Mouse (Mus musculus): ENCODE results near the gene Btbd9. TPM values are rescaled to one million over a fixed set of nuclear protein-coding genes. Genes with fewer than 3 reads are reported as not detected.
A peak's percentile ranks its signal among the peaks of the same experiment; 100 is the strongest.

Btbd9 gene
- polyA plus RNA-seq, 2 experiments, result 18.3 to 46.9 TPM

DNA sequence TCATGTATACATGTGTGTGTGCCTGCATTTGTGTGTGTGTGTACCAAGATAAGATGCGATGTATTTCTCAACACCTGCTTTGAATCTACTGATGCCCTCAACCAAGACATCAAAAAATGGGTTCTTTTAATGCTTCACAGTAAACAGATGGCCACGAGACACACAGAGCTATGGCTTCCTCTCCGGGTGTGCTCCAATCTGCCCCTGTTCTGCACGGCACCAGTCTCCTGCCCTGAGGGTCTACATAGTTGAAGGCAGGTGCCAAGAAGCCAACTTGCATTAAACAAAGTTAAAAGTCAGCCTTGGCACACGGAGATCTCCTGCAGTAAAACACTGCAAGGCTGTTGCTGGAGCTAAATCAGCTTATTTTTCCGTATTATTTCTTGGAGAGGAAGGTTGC is 335.2 kb downstream of the Btbd9 start:
- 59% methylated on average over 6 of the region's 6 CpGs for WGBS
- H3K27ac ChIP-seq (replicated peaks; ENCODE audit: low read depth, low read length), result no peak overlapping the region
- peaks cover 54% of the 10 kb centered on the region for H3K4me1 ChIP-seq (ENCODE audit: control insufficient read depth, insufficient read depth, low read length)
- no peaks in the 10 kb centered on the region for H3K9me3 ChIP-seq (ENCODE audit: control insufficient read depth, low read length)
- H3K4me2 ChIP-seq (replicated peaks; ENCODE audit: low read depth, low read length, severe bottlenecking), result no peak overlapping the region
- H3K4me3 ChIP-seq (replicated peaks; ENCODE audit: low read length), result no peak overlapping the region
- no peak for DNase-seq (ENCODE audit: low spot score)
- H3K36me3 ChIP-seq (ENCODE audit: control insufficient read depth, insufficient read depth, low read length), result no peaks in the 10 kb centered on the region
- no peak for TF ChIP-seq POLR2A (IDR thresholded peaks at IDR 0.05; ENCODE audit: borderline replicate concordance, extremely low read depth, insufficient read depth, insufficient read length)
- no peak for ATAC-seq (ENCODE audit: low FRiP score, low read depth)
- no peaks in the 10 kb centered on the region for H3K27me3 ChIP-seq (ENCODE audit: control insufficient read depth, insufficient read depth, low read length)
- H3K9ac ChIP-seq (ENCODE audit: low read depth, low read length, severe bottlenecking), result no peak overlapping the region

- H3K27ac ChIP-seq (replicated peaks; ENCODE audit: low read depth, low read length), result no peak overlapping the region
- H3K4me3 ChIP-seq (replicated peaks; ENCODE audit: low read length), result no peak overlapping the region
- DNase-seq (ENCODE audit: low spot score) (no peak), ATAC-seq (ENCODE audit: low FRiP score, low read depth) (no peak)
- H3K4me1 ChIP-seq (ENCODE audit: control insufficient read depth, insufficient read depth, low read length), result peaks cover 50% of the 10 kb centered on the region
- H3K9ac ChIP-seq (ENCODE audit: low read depth, low read length, severe bottlenecking), result no peak overlapping the region
- no peak overlapping the region for H3K4me2 ChIP-seq (replicated peaks; ENCODE audit: low read depth, low read length, severe bottlenecking)
- no peaks in the 10 kb centered on the region for H3K36me3 ChIP-seq (ENCODE audit: control insufficient read depth, insufficient read depth, low read length)
- TF ChIP-seq POLR2A (IDR thresholded peaks at IDR 0.05; ENCODE audit: borderline replicate concordance, extremely low read depth, insufficient read depth, insufficient read length), result no peak
- no peaks in the 10 kb centered on the region for H3K9me3 ChIP-seq (ENCODE audit: control insufficient read depth, low read length)
- no peaks in the 10 kb centered on the region for H3K27me3 ChIP-seq (ENCODE audit: control insufficient read depth, insufficient read depth, low read length)
- WGBS, result 71% methylated on average over 4 of the region's 4 CpGs
These were observed 335.6 kb downstream of the Btbd9 start for GRCm38 (mm10) chr17:30240659-30241058.

DNA sequence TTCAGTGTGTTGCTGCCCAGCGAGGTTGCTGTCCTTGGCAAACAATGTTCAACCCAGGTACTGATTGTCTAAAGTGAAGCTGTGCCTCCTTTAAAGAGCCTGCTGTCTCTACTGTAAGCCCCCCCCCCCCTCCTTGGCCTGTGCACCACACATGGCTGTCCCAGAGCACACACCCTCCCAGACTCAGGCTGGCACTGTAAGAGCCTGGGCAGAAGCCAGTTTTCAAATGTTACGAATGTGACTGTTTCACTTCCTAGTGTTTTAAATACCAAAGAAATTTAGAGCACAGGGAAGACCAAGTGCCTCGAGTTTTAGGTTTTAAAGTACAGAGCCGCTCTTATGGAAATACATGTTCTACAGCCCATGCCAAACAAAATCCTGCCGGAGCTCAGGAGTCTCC is 336.8 kb downstream of the Btbd9 start:
- ATAC-seq (ENCODE audit: low FRiP score, low read depth) (no peak), DNase-seq (ENCODE audit: low spot score) (no peak)
- no peak overlapping the region for H3K4me3 ChIP-seq (replicated peaks; ENCODE audit: low read length)
- H3K27me3 ChIP-seq (ENCODE audit: control insufficient read depth, insufficient read depth, low read length), result no peaks in the 10 kb centered on the region
- no peak overlapping the region for H3K4me2 ChIP-seq (replicated peaks; ENCODE audit: low read depth, low read length, severe bottlenecking)
- peaks cover 42% of the 10 kb centered on the region for H3K4me1 ChIP-seq (ENCODE audit: control insufficient read depth, insufficient read depth, low read length)
- no peaks in the 10 kb centered on the region for H3K9me3 ChIP-seq (ENCODE audit: control insufficient read depth, low read length)
- 53% methylated on average over 5 of the region's 5 CpGs for WGBS
- no peak overlapping the region for H3K9ac ChIP-seq (ENCODE audit: low read depth, low read length, severe bottlenecking)
- H3K36me3 ChIP-seq (ENCODE audit: control insufficient read depth, insufficient read depth, low read length), result no peaks in the 10 kb centered on the region
- H3K27ac ChIP-seq (replicated peaks; ENCODE audit: low read depth, low read length), result 0 out of 2 replicates have a peak overlapping the region, but pooled peaks have one; percentile 33
- TF ChIP-seq POLR2A (IDR thresholded peaks at IDR 0.05; ENCODE audit: borderline replicate concordance, extremely low read depth, insufficient read depth, insufficient read length), result no peak

DNA sequence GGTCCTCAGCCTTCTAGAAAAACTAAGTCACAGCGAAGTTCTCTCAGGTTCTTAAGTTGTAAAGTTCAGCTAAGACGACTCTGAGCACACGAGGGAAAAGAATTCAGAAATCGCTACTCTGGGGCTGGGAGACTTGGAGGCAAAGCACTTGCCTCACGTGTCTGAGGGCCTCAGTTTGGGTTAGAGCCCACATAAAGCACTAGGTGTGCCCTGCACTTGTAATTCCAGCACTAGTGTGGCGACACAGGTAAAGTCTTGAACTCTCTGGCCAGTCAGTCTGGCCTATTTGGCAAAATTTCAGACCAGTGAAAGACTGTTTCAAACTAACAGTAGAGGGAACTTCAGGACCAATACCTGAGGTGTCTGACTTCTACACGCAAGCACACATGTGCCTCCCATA is 338.7 kb downstream of the Btbd9 start:
- DNase-seq (ENCODE audit: low spot score) (no peak), ATAC-seq (ENCODE audit: low FRiP score, low read depth) (no peak)
- 74% methylated on average over 7 of the region's 7 CpGs for WGBS
- Histone ChIP-seq H3K4me1 (ENCODE audit: control insufficient read depth, insufficient read depth, low read length) (peaks cover 40% of the 10 kb centered on the region), H3K36me3 (ENCODE audit: control insufficient read depth, insufficient read depth, low read length) (no peaks in the 10 kb centered on the region), H3K27ac (replicated peaks; ENCODE audit: low read depth, low read length) (no peak overlapping the region), H3K27me3 (ENCODE audit: control insufficient read depth, insufficient read depth, low read length) (no peaks in the 10 kb centered on the region), H3K9me3 (ENCODE audit: control insufficient read depth, low read length) (no peaks in the 10 kb centered on the region), H3K4me2 (replicated peaks; ENCODE audit: low read depth, low read length, severe bottlenecking) (no peak overlapping the region), H3K9ac (ENCODE audit: low read depth, low read length, severe bottlenecking) (no peak overlapping the region), H3K4me3 (replicated peaks; ENCODE audit: low read length) (no peak overlapping the region)
- no peak for TF ChIP-seq POLR2A (IDR thresholded peaks at IDR 0.05; ENCODE audit: borderline replicate concordance, extremely low read depth, insufficient read depth, insufficient read length)

GRCm38 (mm10) chr17:30236611-30237010 is 339.7 kb downstream of the Btbd9 start:
- no peak overlapping the region for H3K9ac ChIP-seq (ENCODE audit: low read depth, low read length, severe bottlenecking)
- peaks cover 31% of the 10 kb centered on the region for H3K4me1 ChIP-seq (ENCODE audit: control insufficient read depth, insufficient read depth, low read length)
- no peak for ATAC-seq (ENCODE audit: low FRiP score, low read depth)
- no peaks in the 10 kb centered on the region for H3K9me3 ChIP-seq (ENCODE audit: control insufficient read depth, low read length)
- H3K27ac ChIP-seq (replicated peaks; ENCODE audit: low read depth, low read length), result no peak overlapping the region
- H3K4me2 ChIP-seq (replicated peaks; ENCODE audit: low read depth, low read length, severe bottlenecking), result no peak overlapping the region
- H3K27me3 ChIP-seq (ENCODE audit: control insufficient read depth, insufficient read depth, low read length), result no peaks in the 10 kb centered on the region
- TF ChIP-seq POLR2A (IDR thresholded peaks at IDR 0.05; ENCODE audit: borderline replicate concordance, extremely low read depth, insufficient read depth, insufficient read length), result no peak
- DNase-seq (ENCODE audit: low spot score), result no peak
- WGBS, result 77% methylated on average over 6 of the region's 6 CpGs
- no peaks in the 10 kb centered on the region for H3K36me3 ChIP-seq (ENCODE audit: control insufficient read depth, insufficient read depth, low read length)
- no peak overlapping the region for H3K4me3 ChIP-seq (replicated peaks; ENCODE audit: low read length)

GRCm38 (mm10) chr17:30235380-30235779 is 340.9 kb downstream of the Btbd9 start:
- H3K9ac ChIP-seq (ENCODE audit: low read depth, low read length, severe bottlenecking), result no peak overlapping the region
- H3K36me3 ChIP-seq (ENCODE audit: control insufficient read depth, insufficient read depth, low read length), result no peaks in the 10 kb centered on the region
- no peak overlapping the region for H3K4me2 ChIP-seq (replicated peaks; ENCODE audit: low read depth, low read length, severe bottlenecking)
- no peak overlapping the region for H3K4me3 ChIP-seq (replicated peaks; ENCODE audit: low read length)
- TF ChIP-seq POLR2A (IDR thresholded peaks at IDR 0.05; ENCODE audit: borderline replicate concordance, extremely low read depth, insufficient read depth, insufficient read length), result no peak
- ATAC-seq (ENCODE audit: low FRiP score, low read depth) (no peak), DNase-seq (ENCODE audit: low spot score) (no peak)
- no peak overlapping the region for H3K27ac ChIP-seq (replicated peaks; ENCODE audit: low read depth, low read length)
- WGBS, result 54% methylated on average over 4 of the region's 4 CpGs
- H3K4me1 ChIP-seq (ENCODE audit: control insufficient read depth, insufficient read depth, low read length), result peaks cover 22% of the 10 kb centered on the region
- H3K9me3 ChIP-seq (ENCODE audit: control insufficient read depth, low read length), result no peaks in the 10 kb centered on the region
- no peaks in the 10 kb centered on the region for H3K27me3 ChIP-seq (ENCODE audit: control insufficient read depth, insufficient read depth, low read length)

Data from limb, embryonic 14.5 days (tissue).